In the genomic region with DNA sequence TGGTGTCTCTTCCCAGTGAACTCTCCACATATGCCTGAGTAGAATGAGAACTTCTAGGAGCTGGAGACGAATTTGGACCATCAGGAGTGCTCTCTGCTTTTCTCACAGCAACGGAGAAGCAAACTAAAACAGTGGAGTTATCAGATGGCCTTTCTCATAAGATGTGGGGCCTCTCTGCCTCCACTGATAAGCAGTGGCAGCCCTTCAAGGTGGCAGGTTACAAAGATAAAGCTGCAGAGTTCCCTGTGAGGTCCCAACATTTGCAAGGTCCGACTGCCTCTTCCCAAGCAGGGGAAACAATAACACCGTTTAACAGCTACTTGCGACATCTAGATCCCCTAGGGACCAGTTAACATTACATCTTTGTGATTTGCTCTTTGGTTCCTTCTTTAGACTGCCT, we compare ENCODE assay signal across 25 mouse cellular contexts.
A peak's percentile ranks its signal among the peaks of the same experiment; 100 is the strongest.
DNase-seq lines count a peak whose midpoint lies in the region; ATAC-seq and TF ChIP-seq lines count a peak whose summit lies in the region.
"Had no signal": no experiment of that assay in that cellular context is flagged by ENCODE, and none has a peak within 500 bp of the region (broad histone marks: within the 10 kb centered on the region; RNA-seq: fewer than 3 reads in every experiment).

No protein-coding gene starts in this region.

- no peak overlapping the region for H3K27ac ChIP-seq in heart, embryonic 12.5 days (ENCODE audit: poor library complexity, severe bottlenecking)
- 0 out of 2 replicates have a peak overlapping the region, but pooled peaks have one; percentile 28 for H3K27ac ChIP-seq in lung, embryonic 14.5 days (ENCODE audit: low read depth)
- H3K27ac ChIP-seq in lung, postnatal 0 days (ENCODE audit: low read length) = no peak overlapping the region
- H3K27ac ChIP-seq in intestine, embryonic 16.5 days (ENCODE audit: low read length) = no peak overlapping the region
- H3K27ac ChIP-seq: embryonic facial prominence, embryonic 10.5 days; embryonic facial prominence, embryonic 13.5 days; forebrain, embryonic 12.5 days; forebrain, embryonic 15.5 days; hindbrain, embryonic 10.5 days; hindbrain, embryonic 13.5 days had no signal

- H3K4me3 ChIP-seq in heart, embryonic 12.5 days = no peak overlapping the region
- no peak overlapping the region for H3K4me3 ChIP-seq in lung, embryonic 14.5 days (ENCODE audit: low read depth, low read length)
- no peak overlapping the region for H3K4me3 ChIP-seq in lung, postnatal 0 days (ENCODE audit: low read depth, low read length)
- no peak overlapping the region for H3K4me3 ChIP-seq in intestine, embryonic 16.5 days (ENCODE audit: low read length)
- H3K4me3 ChIP-seq: embryonic facial prominence, embryonic 10.5 days; embryonic facial prominence, embryonic 13.5 days; erythroblast, embryonic 14.5 days; forebrain, embryonic 12.5 days; forebrain, embryonic 15.5 days; hindbrain, embryonic 10.5 days; hindbrain, embryonic 13.5 days had no signal

- peak; percentile 62 for DNase-seq in heart, adult 11 months
- no peak for DNase-seq in heart, adult 18-20 months
- DNase-seq in heart, adult 9 months (ENCODE audit: low spot score in 2 of 2) = no peak
- no peak for DNase-seq in lung, embryonic 14.5 days
- DNase-seq in lung, postnatal 0 days (ENCODE audit: low spot score) = no peak
- DNase-seq: adrenal gland, adult 8-10 months; adrenal gland, postnatal 25 days; cerebellum, adult 11-12 months; cerebellum, adult 8-10 months; cerebellum, postnatal 10 days; cerebellum, postnatal 36 days; embryo, embryonic 11 days; gastrocnemius, postnatal 25 days had no signal

- H3K9ac ChIP-seq in heart, embryonic 12.5 days = no peak overlapping the region
- H3K9ac ChIP-seq in lung, embryonic 14.5 days = no peak overlapping the region
- H3K9ac ChIP-seq in lung, postnatal 0 days (replicated peaks; ENCODE audit: low read depth) = no peak overlapping the region
- H3K9ac ChIP-seq in intestine, embryonic 16.5 days (ENCODE audit: low read depth, low read length) = no peak overlapping the region
- H3K9ac ChIP-seq: embryonic facial prominence, embryonic 13.5 days; forebrain, embryonic 12.5 days; forebrain, embryonic 15.5 days; hindbrain, embryonic 13.5 days had no signal

- peaks cover 19% of the 10 kb centered on the region for H3K4me1 ChIP-seq in heart, embryonic 12.5 days (replicated peaks)
- H3K4me1 ChIP-seq in lung, embryonic 14.5 days (ENCODE audit: insufficient read depth) = no peaks in the 10 kb centered on the region
- no peaks in the 10 kb centered on the region for H3K4me1 ChIP-seq in lung, postnatal 0 days (ENCODE audit: insufficient read depth, low read depth, low read length)
- H3K4me1 ChIP-seq in intestine, embryonic 16.5 days (ENCODE audit: control insufficient read depth, insufficient read depth, low read length) = peaks cover 23% of the 10 kb centered on the region
- H3K4me1 ChIP-seq: forebrain, embryonic 12.5 days had no signal

- TF ChIP-seq CTCF in lung, embryonic 14.5 days (IDR thresholded peaks at IDR 0.05; ENCODE audit: low read depth) = no peak
- TF ChIP-seq CTCF in lung, postnatal 0 days (IDR thresholded peaks at IDR 0.05) = no peak

- no peaks in the 10 kb centered on the region for H3K9me3 ChIP-seq in heart, embryonic 12.5 days (replicated peaks)
- no peaks in the 10 kb centered on the region for H3K9me3 ChIP-seq in lung, embryonic 14.5 days (ENCODE audit: low read depth, low read length)
- no peaks in the 10 kb centered on the region for H3K9me3 ChIP-seq in lung, postnatal 0 days (ENCODE audit: low read length)
- H3K9me3 ChIP-seq in intestine, embryonic 16.5 days (ENCODE audit: control insufficient read depth, low read length) = no peaks in the 10 kb centered on the region
- H3K9me3 ChIP-seq: embryonic facial prominence, embryonic 10.5 days; embryonic facial prominence, embryonic 13.5 days; forebrain, embryonic 12.5 days; forebrain, embryonic 15.5 days; hindbrain, embryonic 10.5 days; hindbrain, embryonic 13.5 days had no signal

- TF ChIP-seq EP300 in lung, postnatal 0 days (IDR thresholded peaks at IDR 0.05) = no peak

- no peak for ATAC-seq in heart, embryonic 12.5 days (ENCODE audit: insufficient number of reproducible peaks, low FRiP score)
- no peak for ATAC-seq in lung, embryonic 14.5 days (ENCODE audit: insufficient read depth)
- ATAC-seq in lung, postnatal 0 days = no peak
- peak; percentile 63 for ATAC-seq in intestine, embryonic 16.5 days
- no peak for ATAC-seq in megakaryocyte progenitor cell, adult 5-6 weeks (replicated peaks; ENCODE audit: poor library complexity)
- ATAC-seq: activated CD4-positive, CD25-positive, alpha-beta regulatory T cell, adult 4 months; forebrain, embryonic 15.5 days; hindbrain, embryonic 16.5 days had no signal

- no peaks in the 10 kb centered on the region for H3K36me3 ChIP-seq in heart, embryonic 12.5 days
- H3K36me3 ChIP-seq in lung, embryonic 14.5 days (ENCODE audit: insufficient read depth) = no peaks in the 10 kb centered on the region
- H3K36me3 ChIP-seq in lung, postnatal 0 days (ENCODE audit: insufficient read depth, low read length) = no peaks in the 10 kb centered on the region
- no peaks in the 10 kb centered on the region for H3K36me3 ChIP-seq in intestine, embryonic 16.5 days (ENCODE audit: control insufficient read depth, insufficient read depth, low read length)
- H3K36me3 ChIP-seq: embryonic facial prominence, embryonic 10.5 days; embryonic facial prominence, embryonic 13.5 days; forebrain, embryonic 12.5 days; forebrain, embryonic 15.5 days; hindbrain, embryonic 10.5 days; hindbrain, embryonic 13.5 days had no signal

- WGBS in heart, embryonic 12.5 days = 6% methylated on average over 5 of the region's 5 CpGs
- WGBS in lung, embryonic 14.5 days = 8% methylated on average over 5 of the region's 5 CpGs
- WGBS in lung, postnatal 0 days = 9% methylated on average over 5 of the region's 5 CpGs
- 19% methylated on average over 5 of the region's 5 CpGs for WGBS in intestine, embryonic 16.5 days

- H3K27me3 ChIP-seq in heart, embryonic 12.5 days (replicated peaks) = peaks cover 2% of the 10 kb centered on the region; the same call in 1 of the 2 replicates
- no peaks in the 10 kb centered on the region for H3K27me3 ChIP-seq in lung, embryonic 14.5 days (ENCODE audit: insufficient read depth, low read length)
- H3K27me3 ChIP-seq in lung, postnatal 0 days (replicated peaks; ENCODE audit: insufficient read depth, low read length) = no peaks in the 10 kb centered on the region
- no peaks in the 10 kb centered on the region; the same call in 1 of the 2 replicates for H3K27me3 ChIP-seq in intestine, embryonic 16.5 days (replicated peaks; ENCODE audit: control insufficient read depth, insufficient read depth, low read length)
- H3K27me3 ChIP-seq: forebrain, embryonic 15.5 days; hindbrain, embryonic 13.5 days had no signal

- 0 out of 2 replicates have a peak overlapping the region, but pooled peaks have one; percentile 25 for H3K4me2 ChIP-seq in heart, embryonic 12.5 days
- no peak overlapping the region for H3K4me2 ChIP-seq in lung, embryonic 14.5 days
- H3K4me2 ChIP-seq in lung, postnatal 0 days (replicated peaks; ENCODE audit: low read depth, low read length) = no peak overlapping the region
- H3K4me2 ChIP-seq in intestine, embryonic 16.5 days (ENCODE audit: low read depth, low read length) = no peak overlapping the region
- H3K4me2 ChIP-seq: embryonic facial prominence, embryonic 13.5 days; forebrain, embryonic 12.5 days; forebrain, embryonic 15.5 days; hindbrain, embryonic 13.5 days had no signal
